Mouse (Mus musculus) cerebellum, postnatal 14 days (tissue): ENCODE data around the gene Ugt1a1.

ENCODE experiments used
- DNase-seq, 2 experiments: peaks; one replicate each; pipeline ENCODE4 v3.0.0; 2021; ENCODE audit warnings: mixed read lengths in 2 of 2

Ugt1a1 gene

DNA sequence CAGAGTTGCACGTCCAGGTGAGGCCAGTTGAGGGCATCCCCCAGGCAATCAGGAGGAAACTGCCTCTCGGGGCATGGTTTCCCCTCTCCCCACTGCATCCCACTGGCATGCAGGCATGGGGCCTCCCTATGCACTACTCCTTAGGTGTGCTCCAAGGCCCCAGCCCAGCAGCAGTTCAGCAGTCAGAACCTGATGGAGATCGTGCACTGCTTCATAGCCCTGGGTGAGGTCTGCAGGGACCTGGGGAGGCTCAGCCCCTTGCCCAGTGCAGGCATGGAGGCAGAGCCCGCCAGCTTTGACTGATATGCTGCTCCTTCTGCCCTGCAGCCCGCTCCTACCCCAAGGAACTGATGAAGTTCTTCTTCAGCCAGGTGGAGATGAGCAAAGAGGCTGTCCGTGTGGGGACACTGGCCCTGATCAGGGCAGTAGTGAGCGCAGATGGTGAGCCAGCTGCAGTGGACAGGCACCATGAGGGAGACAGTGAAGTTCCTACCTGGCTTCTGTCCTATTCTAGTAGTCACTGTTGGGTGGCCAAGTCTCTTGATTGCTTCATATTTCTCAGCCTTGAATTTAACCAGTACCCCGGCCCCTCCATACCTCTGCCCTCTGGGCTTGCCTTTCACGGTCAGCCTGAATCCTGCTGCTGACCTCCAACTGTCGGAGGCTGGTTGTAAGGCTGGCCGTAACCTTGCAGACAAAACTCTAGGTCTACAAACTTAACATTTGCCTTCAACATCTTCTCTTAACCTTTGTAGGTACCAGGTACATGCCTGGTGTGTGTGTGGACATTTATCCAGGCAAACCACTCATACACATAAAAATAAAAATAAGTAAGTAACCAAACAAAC, 23.5 kb downstream of the Ugt1a1 start:
- no peak for DNase-seq

DNA sequence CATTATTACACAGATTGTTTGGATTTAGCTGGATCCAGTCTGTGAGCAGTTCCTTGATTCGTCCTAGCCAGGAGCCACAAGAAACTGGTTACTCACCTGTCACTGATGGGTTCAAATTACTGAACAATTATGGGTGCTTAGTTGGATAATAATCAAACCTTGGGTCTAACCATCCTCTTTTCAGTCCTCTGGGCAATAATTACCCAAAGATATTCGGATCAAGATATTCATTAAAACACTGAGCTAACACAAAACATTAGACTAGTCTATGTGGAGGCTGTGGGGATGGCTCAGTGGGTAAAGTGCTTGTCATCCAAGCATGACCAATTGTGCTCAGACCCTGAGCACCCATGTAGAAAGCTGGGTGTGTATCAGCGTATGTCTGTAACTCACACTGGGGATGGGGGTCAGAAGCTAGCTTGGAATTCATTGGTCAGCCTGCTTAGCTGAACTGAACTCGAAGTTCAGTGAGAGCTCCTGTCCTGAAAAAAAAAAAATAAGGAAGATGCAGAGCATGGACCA, 24.2 kb downstream of the Ugt1a1 start:
- DNase-seq: no peak

DNA sequence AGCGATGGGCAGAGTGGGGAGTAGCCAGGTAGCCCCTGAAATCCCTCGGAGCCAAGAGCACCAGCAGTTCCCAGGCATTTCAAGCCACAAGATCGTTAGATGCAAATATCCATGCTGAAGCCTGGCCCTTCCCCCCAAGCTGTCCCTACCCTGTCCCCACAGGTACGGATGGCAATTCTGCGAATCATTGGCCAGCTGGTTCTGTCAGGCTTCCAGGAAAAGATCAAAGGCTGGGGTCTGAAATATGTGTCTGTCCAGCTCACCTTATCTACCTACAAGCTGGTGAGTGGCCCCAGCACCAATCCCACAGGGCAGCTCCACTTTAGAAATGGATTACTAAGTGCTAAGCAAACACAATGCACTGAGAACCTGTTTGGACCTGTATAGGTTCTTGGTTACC, 25.6 kb downstream of the Ugt1a1 start:
- DNase-seq: no peak

DNA sequence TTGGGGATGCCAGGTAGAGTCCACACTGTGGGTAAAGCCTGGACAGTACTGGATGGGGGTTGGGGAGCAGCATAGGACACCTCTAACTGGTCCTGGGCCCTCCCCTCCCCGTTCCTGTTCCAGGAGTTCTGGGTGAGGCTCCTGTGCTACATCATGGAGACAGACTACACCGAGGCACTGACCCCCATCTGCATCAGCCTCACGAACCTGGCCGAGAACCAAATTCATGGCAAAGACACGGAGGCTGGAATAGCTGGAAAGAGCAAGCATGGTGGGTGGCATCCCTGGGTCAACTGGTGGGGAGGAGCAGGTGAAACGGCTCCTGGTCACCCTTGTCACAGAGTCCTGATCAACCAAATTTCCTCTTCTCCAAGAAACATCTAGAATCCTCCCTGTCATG, 27.0 kb downstream of the Ugt1a1 start:
- DNase-seq: no peak

GRCm38 (mm10) chr1:88240072-88240471, 28.3 kb downstream of the Ugt1a1 start:
- DNase-seq: no peak

GRCm38 (mm10) chr1:88240579-88240978, 28.8 kb downstream of the Ugt1a1 start:
- DNase-seq: no peak

DNA sequence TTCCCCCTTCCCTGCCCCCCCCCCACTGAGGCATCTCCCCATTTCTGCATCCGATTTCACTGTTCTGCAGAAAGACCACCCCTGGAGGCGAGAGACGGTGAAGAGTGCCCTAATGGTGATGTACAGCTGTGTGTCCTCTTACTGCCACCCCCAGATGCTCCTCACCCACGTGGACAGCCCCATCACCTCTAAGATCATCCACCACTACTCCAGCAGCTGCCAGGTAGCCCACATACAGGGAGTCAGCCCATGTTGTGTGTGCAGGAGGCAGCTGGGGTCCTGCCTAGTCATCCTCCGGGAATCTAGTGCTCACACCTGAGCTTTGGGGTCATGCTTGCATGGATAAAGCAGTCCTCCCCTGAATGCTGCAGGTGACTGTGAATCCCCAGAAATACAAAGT, 32.1 kb downstream of the Ugt1a1 start:
- DNase-seq: no peak

- DNase-seq: no peak
These were observed 34.1 kb downstream of the Ugt1a1 start for GRCm38 (mm10) chr1:88245881-88246280.

DNA sequence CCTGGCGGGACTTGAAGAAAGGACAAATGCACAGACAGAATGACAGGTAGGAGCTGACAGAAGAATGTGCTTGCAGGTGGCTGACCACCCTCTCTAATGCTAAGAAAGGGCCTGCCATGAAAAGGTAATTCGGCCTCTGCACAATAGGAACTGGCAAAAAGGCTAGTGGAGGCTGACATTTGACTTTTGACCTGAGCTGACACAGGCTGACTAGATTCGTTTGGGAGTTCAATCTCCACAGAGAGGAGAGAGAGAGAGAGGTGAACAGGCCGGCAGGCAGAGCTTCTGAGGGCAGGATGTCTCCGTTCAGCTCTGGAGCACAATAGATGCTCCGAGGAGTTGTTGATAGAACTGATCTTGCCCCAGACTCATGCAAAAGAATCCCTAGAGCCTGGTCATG, 34.6 kb downstream of the Ugt1a1 start:
- no peak for DNase-seq

DNA sequence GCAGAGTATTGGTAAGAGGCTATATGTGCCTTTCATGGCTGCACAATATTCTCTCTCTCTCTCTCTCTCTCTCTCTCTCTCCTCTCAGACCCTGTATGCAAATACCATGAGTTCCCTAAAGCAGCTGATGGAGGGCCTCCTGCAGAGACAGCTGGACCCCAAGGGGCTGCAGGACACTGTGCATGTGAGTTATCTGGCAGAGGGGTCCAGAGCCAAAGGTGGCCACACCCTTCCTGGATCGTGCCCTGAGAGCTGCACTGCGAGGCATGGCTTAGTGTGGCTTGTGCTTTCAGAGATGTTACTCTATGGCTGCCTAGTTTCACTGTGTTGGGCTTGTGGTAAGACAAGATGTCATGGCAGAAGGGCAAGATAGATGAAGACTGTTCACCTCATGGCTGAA, 35.9 kb downstream of the Ugt1a1 start:
- DNase-seq: no peak

- peak in 1 of 2 experiments; percentile 51 for DNase-seq
These were observed 36.9 kb downstream of the Ugt1a1 start for GRCm38 (mm10) chr1:88248658-88249057.

- no peak for DNase-seq
These were observed 37.8 kb downstream of the Ugt1a1 start for GRCm38 (mm10) chr1:88249596-88249995.

GRCm38 (mm10) chr1:88250023-88250422, 38.3 kb downstream of the Ugt1a1 start:
- no peak for DNase-seq

DNA sequence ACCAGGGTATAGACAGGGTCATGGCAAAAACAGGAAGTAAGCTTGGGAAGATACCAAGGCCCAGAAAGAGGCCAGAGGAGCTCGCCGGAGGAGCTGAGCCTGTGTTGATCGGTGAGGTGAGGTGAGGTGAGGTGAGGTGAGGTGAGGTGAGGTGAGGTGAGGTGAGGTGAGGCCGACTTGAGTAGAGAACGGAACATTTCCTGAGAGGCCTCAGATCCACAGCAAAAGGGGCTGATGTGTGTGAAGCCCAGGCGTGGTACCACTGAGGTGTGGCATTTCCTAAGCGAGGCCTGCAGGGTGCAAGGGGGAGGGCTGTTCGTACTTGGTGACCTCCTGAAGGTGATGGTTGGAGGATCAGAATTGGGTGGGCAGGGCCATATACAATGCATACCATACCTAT, 41.3 kb downstream of the Ugt1a1 start:
- no peak for DNase-seq

- no peak for DNase-seq
These were observed 41.8 kb downstream of the Ugt1a1 start for GRCm38 (mm10) chr1:88253540-88253939.

GRCm38 (mm10) chr1:88254793-88255465, 43.2 kb downstream of the Ugt1a1 start:
- DNase-seq: peak; percentile 76 to 83

- DNase-seq: peak; percentile 38 to 45
These were observed 43.7 kb downstream of the Ugt1a1 start for GRCm38 (mm10) chr1:88255466-88255857.

DNA sequence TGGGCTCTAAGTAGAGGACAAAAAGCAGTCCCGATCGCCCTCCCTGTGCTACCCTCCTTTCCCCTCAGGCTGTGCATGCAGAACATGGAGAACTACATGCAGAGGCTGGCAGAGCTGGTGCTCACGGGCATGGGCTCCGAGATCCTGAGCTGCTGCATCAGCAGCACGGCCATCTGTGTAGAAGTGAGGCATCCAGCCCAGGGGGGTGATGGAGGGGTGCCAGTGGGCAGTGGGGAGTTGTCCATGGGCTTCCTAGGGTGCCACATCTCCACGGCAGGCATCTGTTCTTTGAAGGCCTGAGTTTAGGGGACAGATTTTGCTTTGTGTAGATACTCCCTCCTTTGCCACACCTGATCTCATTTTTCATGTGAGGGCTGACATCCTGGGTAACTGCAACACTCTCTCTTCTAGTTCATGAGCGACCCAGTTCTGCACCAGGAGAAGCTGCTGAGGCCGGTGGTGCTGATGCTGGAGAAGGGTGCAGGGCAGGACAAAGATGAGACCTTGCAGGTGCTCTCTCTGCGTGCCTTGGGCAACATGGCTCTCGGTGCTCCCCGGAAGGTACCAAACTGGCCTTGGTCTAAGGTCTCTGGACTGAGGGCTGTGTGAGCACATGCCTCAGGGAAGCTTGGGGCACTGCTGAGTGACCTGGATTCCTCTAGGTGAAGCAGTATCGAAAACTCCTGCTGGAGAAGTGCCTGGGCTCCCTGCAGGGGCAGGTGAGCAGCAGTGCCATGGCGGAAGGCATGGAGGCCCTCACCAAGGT, 44.4 kb downstream of the Ugt1a1 start:
- DNase-seq: peak; percentile 76 to 82

DNA sequence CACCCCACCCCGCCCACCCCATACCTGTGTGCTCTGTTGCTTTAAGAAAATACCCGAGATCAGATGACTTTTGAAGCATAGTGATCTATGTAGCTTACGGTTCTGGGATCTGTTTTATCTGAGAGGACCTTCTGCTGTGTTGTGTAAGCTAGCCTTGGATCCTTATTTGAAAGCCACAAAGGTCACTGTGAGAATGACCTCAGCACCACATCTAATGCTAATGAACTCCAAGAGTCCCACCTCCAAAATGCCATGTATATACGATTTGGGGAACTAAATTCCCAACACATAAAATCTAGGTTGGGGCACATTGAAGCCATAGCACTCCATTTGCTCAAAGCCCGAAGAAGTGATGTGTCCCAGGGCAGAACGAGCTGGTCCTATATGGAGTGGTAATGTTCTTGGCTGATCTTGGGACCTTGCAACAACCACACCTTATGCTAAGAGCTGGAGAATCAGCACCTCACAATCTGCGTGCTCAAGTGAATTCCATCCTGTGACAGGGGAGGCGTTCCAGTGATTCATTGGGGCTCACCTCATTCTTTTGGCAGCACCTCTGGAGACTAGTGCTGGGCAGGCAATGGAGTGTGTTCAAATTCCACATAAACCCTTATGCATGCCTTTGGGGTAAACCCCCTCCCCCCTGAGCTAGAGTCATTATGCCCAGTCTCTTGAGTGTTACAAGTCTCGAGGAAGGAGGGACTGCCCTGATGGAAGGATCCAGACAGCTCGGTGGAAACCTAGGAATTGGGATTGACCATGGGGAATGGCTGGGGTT, 45.3 kb downstream of the Ugt1a1 start:
- no peak for DNase-seq

- DNase-seq: no peak
These were observed 45.9 kb downstream of the Ugt1a1 start for GRCm38 (mm10) chr1:88257681-88258080.

- DNase-seq: peak; percentile 37 to 46
These were observed 46.6 kb downstream of the Ugt1a1 start for GRCm38 (mm10) chr1:88258361-88258760.

DNA sequence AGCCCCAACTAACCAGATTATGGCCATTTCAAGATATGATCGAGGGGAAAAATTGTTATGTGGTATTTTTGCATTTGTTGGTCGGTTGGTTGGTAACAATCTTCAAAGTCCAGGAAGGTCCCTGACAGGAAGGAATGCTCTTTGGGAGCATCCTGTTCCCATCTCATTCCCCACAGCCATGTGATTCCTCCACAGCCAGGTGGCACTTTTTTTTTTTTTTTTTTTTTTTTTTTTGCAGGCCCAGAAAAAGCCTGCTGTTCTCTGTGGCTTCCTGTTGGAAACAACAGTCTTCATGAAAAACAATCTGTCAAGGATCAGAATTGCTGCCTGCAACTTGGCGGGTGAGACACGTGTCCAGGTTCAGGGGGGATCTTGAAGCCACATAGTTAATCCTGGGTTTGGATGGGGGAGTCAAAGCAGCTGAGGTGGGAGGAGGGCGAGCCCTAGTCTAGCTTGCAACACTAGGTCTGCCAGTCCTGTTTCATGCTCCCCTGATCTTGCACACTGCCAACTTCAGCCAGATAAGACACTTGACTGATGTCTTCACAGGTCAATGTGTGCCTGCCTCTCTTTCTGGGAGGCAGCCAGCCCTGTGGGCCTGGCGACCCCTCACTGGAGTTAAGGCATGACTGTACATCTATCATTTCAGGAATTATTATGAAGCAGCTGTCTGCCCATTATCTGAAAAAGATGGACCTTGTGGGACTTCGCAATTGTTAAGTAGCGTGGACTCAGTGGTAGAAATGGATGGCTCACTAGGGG, 47.3 kb downstream of the Ugt1a1 start:
- DNase-seq: peak; percentile 83
